8 mouse cellular contexts compared by ENCODE assay signal in genomic region chr9:62839172-62839770, GRCm38 (mm10). TPM values are rescaled to one million over a fixed set of nuclear protein-coding genes. Genes with fewer than 3 reads are reported as not detected.
DNase-seq lines count a peak whose midpoint lies in the region; ATAC-seq and TF ChIP-seq lines count a peak whose summit lies in the region.

No protein-coding gene starts in this region.

- H3K4me2 ChIP-seq in embryonic facial prominence, embryonic 13.5 days: peak overlapping the region; percentile 89
- H3K4me2 ChIP-seq in intestine, embryonic 15.5 days (replicated peaks): peak overlapping the region; percentile 81

- H3K27me3 ChIP-seq in thymus, adult 2 months (ENCODE audit: control insufficient read depth, insufficient read depth, low read length): no peaks in the 10 kb centered on the region
- H3K27me3 ChIP-seq in embryonic facial prominence, embryonic 13.5 days: no peaks in the 10 kb centered on the region
- no peaks in the 10 kb centered on the region for H3K27me3 ChIP-seq in intestine, embryonic 15.5 days (replicated peaks)

- 20% methylated on average over 14 of the region's 14 CpGs for WGBS in thymus, adult 2 months
- WGBS in embryonic facial prominence, embryonic 13.5 days: 13% methylated on average over 14 of the region's 14 CpGs
- WGBS in intestine, embryonic 15.5 days: 11% methylated on average over 14 of the region's 14 CpGs

- H3K27ac ChIP-seq in thymus, adult 2 months (ENCODE audit: control insufficient read depth, insufficient read depth, low read length): peak overlapping the region; percentile 17; the same call in 1 of the 2 replicates
- peak overlapping the region; percentile 92 for H3K27ac ChIP-seq in embryonic facial prominence, embryonic 13.5 days
- H3K27ac ChIP-seq in intestine, embryonic 15.5 days: peak overlapping the region; percentile 95

- no peak for TF ChIP-seq POLR2A in thymus, adult 2 months (IDR thresholded peaks at IDR 0.05; ENCODE audit: control insufficient read depth, extremely low read depth, insufficient read depth, low read length, poor library complexity)

- peak; percentile 31 for DNase-seq in thymus, adult 2 months
- no peak for DNase-seq in thymus, adult 18-20 months
- peak; percentile 46 for DNase-seq in lung, postnatal 36 days
- no peak for DNase-seq in urinary bladder, postnatal 4 days (ENCODE audit: low spot score in 2 of 2)
- DNase-seq in ovary, postnatal 36 days (ENCODE audit: low spot score): no peak
- no peak for DNase-seq in thymus, postnatal 36 days

- H3K9ac ChIP-seq in embryonic facial prominence, embryonic 13.5 days: peak overlapping the region; percentile 91
- peak overlapping the region; percentile 94 for H3K9ac ChIP-seq in intestine, embryonic 15.5 days

- 0 out of 2 replicates have a peak, but pooled peaks have one; percentile 3 for TF ChIP-seq CTCF in thymus, adult 2 months (IDR thresholded peaks at IDR 0.05; ENCODE audit: borderline replicate concordance, control insufficient read depth, extremely low read depth, insufficient read depth, low read length, poor library complexity)

- H3K4me1 ChIP-seq in thymus, adult 2 months (replicated peaks; ENCODE audit: control insufficient read depth, insufficient read depth, low read length): peaks cover 20% of the 10 kb centered on the region
- H3K4me1 ChIP-seq in embryonic facial prominence, embryonic 13.5 days: peaks cover 28% of the 10 kb centered on the region
- peaks cover 23% of the 10 kb centered on the region for H3K4me1 ChIP-seq in intestine, embryonic 15.5 days (replicated peaks)

- no peaks in the 10 kb centered on the region for H3K36me3 ChIP-seq in thymus, adult 2 months (ENCODE audit: control insufficient read depth, insufficient read depth, low read length)
- H3K36me3 ChIP-seq in embryonic facial prominence, embryonic 13.5 days: 0 out of 2 replicates have a peak, but pooled peaks cover 2% of the 10 kb centered on the region
- H3K36me3 ChIP-seq in intestine, embryonic 15.5 days: no peaks in the 10 kb centered on the region

- H3K4me3 ChIP-seq in thymus, adult 2 months (ENCODE audit: control insufficient read depth, insufficient read depth, low read length): peak overlapping the region; percentile 63
- H3K4me3 ChIP-seq in embryonic facial prominence, embryonic 13.5 days: peak overlapping the region; percentile 69
- H3K4me3 ChIP-seq in intestine, embryonic 15.5 days (replicated peaks): peak overlapping the region; percentile 78

- no peaks in the 10 kb centered on the region for H3K9me3 ChIP-seq in embryonic facial prominence, embryonic 13.5 days
- no peaks in the 10 kb centered on the region for H3K9me3 ChIP-seq in intestine, embryonic 15.5 days

- ATAC-seq in embryonic facial prominence, embryonic 13.5 days (ENCODE audit: insufficient number of reproducible peaks, insufficient read depth, low FRiP score, low TSS enrichment, low read depth): no peak
- ATAC-seq in intestine, embryonic 15.5 days: no peak; the same call in 1 of the 2 replicates

RNA-seq across cellular contexts. Expression of gene Cln6, which starts 0.7 kb away (rescaled TPM):
- 83.6 and 106 TPM in 2 replicates for polyA plus RNA-seq in thymus, adult 2 months (2012; rRNA removed)
- polyA plus RNA-seq in embryonic facial prominence, embryonic 13.5 days (2015; fragmentation: Nextera tagmentation; extraction: Ambion mirVana): 15.8 and 21.2 TPM in 2 replicates
- polyA plus RNA-seq in intestine, embryonic 15.5 days (2015; fragmentation: Nextera tagmentation; extraction: Ambion mirVana): 29.6 and 30.6 TPM in 2 replicates

RNA-seq across cellular contexts. Expression of gene Calml4, which starts 18.6 kb away (rescaled TPM):
- 0.99 and 1.9 TPM in 2 replicates for polyA plus RNA-seq in thymus, adult 2 months (2012; rRNA removed)
- 5.9 and 9.8 TPM in 2 replicates for polyA plus RNA-seq in embryonic facial prominence, embryonic 13.5 days (2015; fragmentation: Nextera tagmentation; extraction: Ambion mirVana)
- 193 and 202 TPM in 2 replicates for polyA plus RNA-seq in intestine, embryonic 15.5 days (2015; fragmentation: Nextera tagmentation; extraction: Ambion mirVana)

RNA-seq across cellular contexts. Expression of gene Fem1b, which starts 27.5 kb away (rescaled TPM):
- polyA plus RNA-seq in thymus, adult 2 months (2012; rRNA removed): 15.3 and 20.5 TPM in 2 replicates
- 19.8 and 20.2 TPM in 2 replicates for polyA plus RNA-seq in embryonic facial prominence, embryonic 13.5 days (2015; fragmentation: Nextera tagmentation; extraction: Ambion mirVana)
- 16.2 and 16.7 TPM in 2 replicates for polyA plus RNA-seq in intestine, embryonic 15.5 days (2015; fragmentation: Nextera tagmentation; extraction: Ambion mirVana)

Comparison
In these comparisons a context has a peak if more than half of its experiments do, and no peak if none do; other contexts are left out.
1. DNase-seq: peak in thymus, adult 2 months (single experiment) and lung, postnatal 36 days (single experiment); none in thymus, adult 18-20 months (0 of 2), urinary bladder, postnatal 4 days (0 of 2), ovary, postnatal 36 days (single experiment) and thymus, postnatal 36 days (0 of 2).
2. H3K27ac ChIP-seq: peak in every context shown above with its lines; median percentile 95 in intestine, embryonic 15.5 days; 92 in embryonic facial prominence, embryonic 13.5 days; 17 in thymus, adult 2 months.
3. RNA of gene Calml4, which starts 18.6 kb away (polyA plus RNA-seq): 193 to 202 TPM in intestine, embryonic 15.5 days; 5.9 to 9.8 TPM in embryonic facial prominence, embryonic 13.5 days and 0.99 to 1.9 TPM in thymus, adult 2 months; every median in the first group is over 10 times any median in the second.
4. Peak in every context shown above with its lines, with median percentiles within 50 percentile points of each other: H3K4me3 ChIP-seq.